1 mouse cellular context compared by ENCODE assay signal in the genomic region with DNA sequence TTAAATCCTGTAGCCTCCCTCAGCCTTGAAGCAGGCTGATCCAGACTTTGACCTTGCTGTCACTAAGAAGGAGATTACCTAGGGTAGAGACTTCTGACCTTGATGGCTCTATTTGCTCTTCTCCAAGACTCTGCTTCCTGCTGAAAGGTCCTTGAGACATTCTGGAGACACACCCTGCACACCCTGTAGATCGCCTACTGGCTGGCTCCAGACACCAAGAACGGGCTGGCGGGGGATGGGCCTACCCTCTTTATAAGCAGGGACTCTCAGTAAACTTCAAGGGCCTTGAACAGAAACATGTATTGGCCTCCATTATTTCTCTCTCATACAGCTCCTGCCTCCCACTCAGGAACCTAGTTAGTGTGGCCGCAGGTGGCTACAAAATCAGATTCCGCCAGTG. TPM values are rescaled to one million over a fixed set of nuclear protein-coding genes. Genes with fewer than 3 reads are reported as not detected.
"Had no signal": no experiment of that assay in that cellular context is flagged by ENCODE, and none has a peak within 500 bp of the region (broad histone marks: within the 10 kb centered on the region; RNA-seq: fewer than 3 reads in every experiment).

No protein-coding gene starts in this region.

RNA-seq across cellular contexts. Expression of gene Zfp352, which starts 17.0 kb away (rescaled TPM):
- total RNA-seq: neutrophil, adult 5-6 weeks had no signal
